Mouse (Mus musculus) right cerebral cortex, postnatal 14 days (tissue): ENCODE data around the gene Poc1b.

Source experiments
- DNase-seq: peaks from one replicate; pipeline ENCODE4 v3.0.0; 2022

Gene Poc1b

GRCm38 (mm10) chr10:99232518-99233227 is 125.8 kb downstream of the Poc1b start:
- DNase-seq: no peak

GRCm38 (mm10) chr10:99234336-99234735 is 127.5 kb downstream of the Poc1b start:
- DNase-seq: no peak

GRCm38 (mm10) chr10:99235081-99235480 is 128.2 kb downstream of the Poc1b start:
- no peak for DNase-seq

GRCm38 (mm10) chr10:99237205-99237832 is 130.5 kb downstream of the Poc1b start:
- no peak for DNase-seq

GRCm38 (mm10) chr10:99238537-99238936 is 131.7 kb downstream of the Poc1b start:
- no peak for DNase-seq

GRCm38 (mm10) chr10:99241284-99241828 is 134.5 kb downstream of the Poc1b start:
- DNase-seq: no peak

GRCm38 (mm10) chr10:99241829-99242711 is 135.2 kb downstream of the Poc1b start:
- peak; percentile 36 for DNase-seq

GRCm38 (mm10) chr10:99242721-99243120 is 135.9 kb downstream of the Poc1b start:
- no peak for DNase-seq

- no peak for DNase-seq
Observed at GRCm38 (mm10) chr10:99243907-99244489, 137.2 kb downstream of the Poc1b start.

- no peak for DNase-seq
Observed at GRCm38 (mm10) chr10:99244655-99245260, 137.9 kb downstream of the Poc1b start.

GRCm38 (mm10) chr10:99246797-99247508 is 140.1 kb downstream of the Poc1b start:
- DNase-seq: no peak
